Mouse (Mus musculus): ENCODE data around the gene Tnfsf12. TPM values are rescaled to one million over a fixed set of nuclear protein-coding genes. Genes with fewer than 3 reads are reported as not detected.
A peak's percentile ranks its signal among the peaks of the same experiment; 100 is the strongest.

Gene Tnfsf12
- total RNA-seq, 2 experiments from 2014 or later = 14.5 to 16.4 TPM

DNA sequence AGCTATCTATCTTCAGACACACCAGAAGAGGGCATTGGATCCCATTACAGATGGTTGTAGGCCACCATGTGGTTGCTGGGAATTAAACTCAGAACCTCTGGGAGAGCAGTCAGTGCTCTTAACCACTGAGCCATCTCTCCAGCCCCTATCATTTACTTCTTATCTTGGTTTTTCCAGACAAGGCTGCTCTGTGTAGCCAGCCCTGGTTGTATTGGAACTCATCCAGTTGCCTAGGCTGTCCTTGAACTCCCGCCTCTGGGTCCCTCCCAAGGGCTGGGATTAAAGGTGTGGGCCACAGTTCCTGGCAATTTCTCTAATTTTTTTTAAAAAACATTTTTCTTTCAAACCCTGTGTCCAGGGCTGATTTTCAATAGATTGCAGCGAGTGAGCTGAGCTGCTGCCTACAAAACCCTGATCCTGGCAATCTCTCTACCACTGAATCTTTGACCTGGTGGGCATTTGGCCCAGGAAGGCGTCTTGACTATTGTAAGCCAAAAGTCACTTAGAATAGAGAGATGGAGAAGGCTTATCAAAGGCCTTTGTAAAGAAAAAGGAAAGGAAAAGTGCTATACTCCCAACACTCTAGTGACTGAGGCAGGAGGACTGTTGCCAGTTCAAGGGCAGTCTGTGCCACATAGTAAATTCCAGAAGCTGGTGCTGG lies 34.3 kb downstream of the Tnfsf12 start:
- DNase-seq (ENCODE audit: low spot score) = no peak
- intact Hi-C loops (cut with DNase I) = no loop called here

DNA sequence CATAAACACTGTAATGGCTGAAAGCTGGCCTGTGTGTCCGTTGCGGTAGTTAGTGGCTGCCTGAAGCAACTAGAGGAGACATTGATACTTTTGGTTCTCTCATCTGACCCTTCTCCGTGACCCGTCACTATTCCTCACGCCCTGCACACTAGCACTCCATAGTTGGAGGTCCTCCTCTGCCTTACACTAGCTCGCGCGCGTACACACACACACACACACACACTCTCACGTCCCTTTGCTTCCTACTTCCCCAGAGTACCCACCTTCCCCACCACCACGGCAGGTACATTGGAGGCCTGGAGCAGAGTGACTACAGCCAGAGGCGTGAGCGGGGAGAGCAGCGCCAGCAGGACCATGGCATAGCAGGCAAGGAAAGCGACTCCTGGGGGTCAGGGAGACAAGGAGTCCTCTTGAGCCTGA lies 38.2 kb downstream of the Tnfsf12 start:
- intact Hi-C loops (cut with DNase I) = loop anchor here (1.0 to 10.0 kb wide), 2 partner anchors 28 to 217 kb away; partner anchors contain the start of gene Tmem95
- no peak for DNase-seq (ENCODE audit: low spot score)

DNA sequence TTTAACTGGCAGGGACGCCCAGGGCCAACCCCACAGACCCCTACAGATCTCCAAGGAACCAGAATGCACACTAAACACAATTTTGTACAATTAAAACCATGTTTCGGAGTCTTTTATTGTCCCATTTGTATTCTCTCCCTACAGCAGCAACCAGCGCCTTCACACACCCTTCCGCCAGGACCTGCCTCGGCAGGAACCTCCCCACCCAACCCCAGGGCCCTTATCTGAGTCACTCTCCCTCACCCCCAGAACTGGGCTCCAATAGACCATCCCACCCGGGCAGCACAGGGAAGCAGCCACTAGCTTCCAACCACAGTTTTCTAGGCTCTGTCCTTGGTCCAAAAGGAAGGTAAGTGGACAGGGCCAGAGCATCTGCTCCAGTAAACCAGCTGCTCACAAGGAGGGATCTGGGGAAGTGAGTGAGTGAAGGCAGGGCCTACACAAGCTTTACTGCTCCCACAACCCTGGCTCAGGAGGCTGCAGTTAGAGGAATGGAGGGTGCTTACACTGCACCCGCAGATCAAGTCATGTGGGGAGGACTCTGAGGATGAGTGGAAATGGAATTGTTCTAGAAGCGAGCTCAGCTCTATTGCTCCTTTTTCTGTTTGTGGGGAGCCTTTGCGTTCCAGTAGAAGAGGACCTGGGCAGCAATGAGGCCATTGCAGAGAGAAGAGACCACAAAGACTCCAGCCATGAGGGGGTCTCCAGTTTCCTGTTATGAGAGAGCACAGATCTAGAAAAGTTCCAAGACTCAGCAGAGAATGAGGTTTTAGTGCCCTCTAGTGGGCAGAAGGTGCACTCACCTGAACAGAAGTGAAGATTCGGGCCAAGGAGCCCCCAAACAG lies 38.8 kb downstream of the Tnfsf12 start:
- no peak for DNase-seq (ENCODE audit: low spot score)
- intact Hi-C loops (cut with DNase I) = loop anchor here (1.0 to 10.0 kb wide), 2 partner anchors 28 to 218 kb away; partner anchors contain the start of gene Tmem95

DNA sequence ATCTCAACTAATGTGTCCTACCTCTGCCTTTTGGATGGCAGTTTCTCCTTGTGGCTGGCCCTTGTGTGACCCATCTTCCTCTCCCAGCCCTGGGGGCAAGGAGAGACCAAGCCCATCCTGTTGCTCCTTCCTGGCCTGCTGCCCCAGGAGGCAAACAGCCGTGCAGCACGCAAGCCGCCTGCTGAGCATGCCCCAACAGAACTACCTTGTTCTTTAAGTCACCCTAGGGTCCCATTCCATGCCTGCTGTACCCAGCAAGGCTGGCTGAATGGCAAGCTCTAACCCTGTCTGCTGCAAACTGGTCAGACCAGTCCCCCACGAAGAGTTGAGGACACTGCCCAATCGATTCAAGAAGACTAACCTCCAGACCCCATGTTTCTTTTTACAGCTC lies 39.6 kb downstream of the Tnfsf12 start:
- intact Hi-C loops (cut with DNase I) = loop anchor here (10.0 kb wide), 1 partner anchor 219 kb away; the partner anchor contains the start of gene Tmem95
- DNase-seq (ENCODE audit: low spot score) = no peak

DNA sequence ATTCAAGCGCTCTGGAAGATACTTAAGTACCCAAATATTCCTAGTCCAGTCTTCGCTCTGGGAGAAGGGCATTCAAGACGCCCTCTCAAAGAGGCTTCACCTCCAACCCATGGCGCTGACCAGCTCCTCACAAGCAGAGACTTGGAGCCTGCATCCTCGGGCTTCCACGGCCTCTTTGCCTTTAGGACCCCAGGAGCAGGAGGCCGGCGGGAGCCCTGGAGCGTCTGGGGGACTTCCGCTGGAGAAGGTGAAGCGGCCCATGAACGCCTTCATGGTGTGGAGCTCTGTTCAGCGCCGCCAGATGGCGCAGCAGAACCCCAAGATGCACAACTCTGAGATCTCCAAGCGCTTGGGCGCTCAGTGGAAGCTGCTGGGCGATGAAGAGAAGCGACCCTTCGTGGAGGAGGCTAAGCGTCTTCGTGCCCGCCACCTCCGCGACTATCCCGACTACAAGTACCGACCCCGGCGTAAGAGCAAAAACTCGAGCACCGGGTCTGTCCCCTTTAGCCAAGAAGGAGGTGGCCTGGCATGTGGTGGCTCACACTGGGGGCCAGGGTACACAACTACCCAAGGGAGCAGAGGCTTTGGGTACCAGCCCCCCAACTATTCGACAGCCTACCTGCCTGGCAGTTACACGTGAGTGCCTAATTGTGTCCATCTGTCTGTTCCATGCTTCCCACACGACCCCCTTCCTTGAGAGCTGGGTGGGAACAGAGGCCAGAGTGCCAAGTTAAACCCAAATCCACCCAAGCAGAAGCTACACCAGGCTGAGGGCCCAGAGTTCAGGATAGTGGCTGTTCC lies 40.2 kb downstream of the Tnfsf12 start, which contains the start of gene Sox15:
Sox15 (plus strand) TSS at position 51 of the 801 bp plus-strand sequence.
- no peak for DNase-seq (ENCODE audit: low spot score)
- intact Hi-C loops (cut with DNase I) = loop anchor here (2.0 to 10.0 kb wide), 2 partner anchors 99 to 219 kb away; partner anchors contain the start of gene Tmem95

DNA sequence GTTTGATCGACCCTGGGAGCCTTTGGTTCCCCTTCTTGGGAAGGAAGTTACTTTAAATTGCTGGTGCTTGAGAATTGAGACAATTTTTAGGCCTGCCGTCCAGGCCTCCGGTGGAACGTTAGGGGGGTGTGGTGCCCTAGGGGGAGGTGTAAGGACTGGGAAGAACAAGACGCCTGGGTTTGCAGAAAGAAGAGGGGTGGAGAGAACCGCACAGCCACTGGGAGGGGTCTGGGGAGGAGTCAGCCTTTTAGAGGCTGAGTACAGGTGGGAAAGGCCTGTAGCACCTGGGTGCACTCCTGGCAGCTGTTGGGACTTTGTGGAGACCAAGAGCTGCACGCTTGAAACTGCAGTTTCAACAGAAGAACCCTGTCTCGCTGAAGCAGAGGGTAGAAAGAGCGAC lies 40.9 kb downstream of the Tnfsf12 start:
- intact Hi-C loops (cut with DNase I) = loop anchor here (2.0 to 10.0 kb wide), 2 partner anchors 100 to 220 kb away; partner anchors contain the start of gene Tmem95
- DNase-seq (ENCODE audit: low spot score) = no peak

DNA sequence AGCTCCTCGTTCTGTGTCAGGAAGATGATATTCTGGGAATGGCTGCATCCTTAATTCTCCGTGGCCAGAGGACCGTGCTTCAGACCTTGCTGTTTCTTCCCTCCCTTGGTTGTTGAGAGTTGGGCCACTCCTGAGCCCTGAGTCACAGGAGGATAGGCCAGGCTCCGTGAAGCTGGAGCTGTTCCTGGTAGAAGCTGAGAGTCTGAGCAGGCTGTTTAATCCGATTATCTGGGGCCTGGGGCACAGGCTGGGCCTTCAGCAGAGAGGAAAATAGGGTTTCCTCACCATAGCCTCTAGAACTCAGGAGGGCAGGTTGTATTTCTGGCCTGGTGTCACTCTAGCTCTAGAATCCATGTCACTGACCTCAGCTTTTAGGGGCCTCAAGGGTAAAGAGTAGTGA lies 42.2 kb downstream of the Tnfsf12 start:
- DNase-seq (ENCODE audit: low spot score) = no peak

DNA sequence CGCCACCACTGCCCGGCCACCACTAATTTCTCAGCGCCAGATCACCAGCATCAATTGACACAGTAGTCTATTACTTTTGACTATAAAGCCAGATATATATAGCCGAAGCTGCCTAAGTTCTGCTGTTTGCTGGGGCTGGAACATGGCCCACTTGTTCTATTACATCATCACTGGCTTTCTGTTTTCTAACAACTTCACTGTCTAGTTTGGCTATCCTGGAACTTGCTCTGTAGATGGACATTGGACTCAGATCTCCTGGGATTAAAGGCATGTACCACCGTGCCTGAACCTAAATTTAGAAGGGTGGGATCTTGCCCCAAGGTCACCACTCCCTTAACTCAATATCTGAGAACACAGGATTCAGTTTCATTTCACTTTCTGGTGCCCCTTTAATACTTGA lies 49.8 kb downstream of the Tnfsf12 start:
- intact Hi-C loops (cut with DNase I) = no loop called here
- DNase-seq (ENCODE audit: low spot score) = no peak

More for the DNA sequence above, 42.2 kb downstream of the Tnfsf12 start:
- intact Hi-C loops (cut with DNase I) = loop anchor here (10.0 kb wide), 1 partner anchor 221 kb away; the partner anchor contains the start of gene Tmem95

Small RNAs within 50 kb of the gene (microRNA-seq; reads per million reads assigned to microRNA genes)
- gene Mir1934 = 6.9 reads per million, percentile 19 among the genes with 10 or more reads in this experiment

Other genes starting within 250 kb of the Tnfsf12 start
- under 1 TPM; 0.17 to 0.39 TPM for gene Dnah2, start 146.7 kb downstream of the Tnfsf12 start, total RNA-seq (2021)
- 10 to 100 TPM; 64.1 to 71.6 TPM for gene Efnb3, start 135.6 kb downstream of the Tnfsf12 start, total RNA-seq (2021)
- 1 to 10 TPM; 4.6 to 6.1 TPM for gene Wrap53, start 115.6 kb downstream of the Tnfsf12 start, total RNA-seq (2021)
- gene Trp53, start 115.5 kb downstream of the Tnfsf12 start, total RNA-seq (2021) = 10 to 100 TPM; 16.9 to 17.9 TPM
- 10 to 100 TPM; 18.0 to 25.8 TPM for gene Atp1b2, start 89.9 kb downstream of the Tnfsf12 start, total RNA-seq (2021)
- gene Shbg, start 77.9 kb downstream of the Tnfsf12 start, total RNA-seq (2021) = not detected
- 1 to 10 TPM; 2.3 to 2.5 TPM for gene Sat2, start 73.8 kb downstream of the Tnfsf12 start, total RNA-seq (2021)
- gene Fxr2, start 62.9 kb downstream of the Tnfsf12 start, total RNA-seq (2021) = 10 to 100 TPM; 81.8 to 84.9 TPM
- gene Sox15, start 40.5 kb downstream of the Tnfsf12 start, total RNA-seq (2021) = not detected
- gene Mpdu1, start 33.2 kb downstream of the Tnfsf12 start, total RNA-seq (2021) = 10 to 100 TPM; 15.2 to 16.5 TPM
- gene Cd68, start 29.7 kb downstream of the Tnfsf12 start, total RNA-seq (2021) = 1 to 10 TPM; 7.1 to 7.7 TPM
- 100 to 1,000 TPM; 201 to 206 TPM for gene Eif4a1, start 23.4 kb downstream of the Tnfsf12 start, total RNA-seq (2021)
- gene Senp3, start 13.8 kb downstream of the Tnfsf12 start, total RNA-seq (2021) = 10 to 100 TPM; 31.7 to 33.5 TPM
- gene Tnfsf13, start 10.1 kb downstream of the Tnfsf12 start, total RNA-seq (2021) = 1 to 10 TPM; 1.6 to 2.1 TPM
- 1 to 10 TPM; 3.2 to 4.5 TPM for gene Tnfsfm13, start 249 bp upstream of the Tnfsf12 start, total RNA-seq (2021)
- gene Polr2a, start 62.8 kb upstream of the Tnfsf12 start, total RNA-seq (2021) = 10 to 100 TPM; 28.6 to 30.4 TPM
- not detected for gene Slc35g3, start 66.1 kb upstream of the Tnfsf12 start, total RNA-seq (2021)
- gene Zbtb4, start 70.1 kb upstream of the Tnfsf12 start, total RNA-seq (2021) = 10 to 100 TPM; 33.3 to 39.6 TPM
- 1 to 10 TPM; 4.8 to 5.0 TPM for gene Chrnb1, start 100.1 kb upstream of the Tnfsf12 start, total RNA-seq (2021)
- gene Fgf11, start 106.0 kb upstream of the Tnfsf12 start, total RNA-seq (2021) = 1 to 10 TPM; 2.2 to 2.4 TPM
- under 1 TPM; 0.26 to 0.45 TPM for gene Tmem102, start 109.8 kb upstream of the Tnfsf12 start, total RNA-seq (2021)
- gene Gm39566, start 119.4 kb upstream of the Tnfsf12 start, total RNA-seq (2021) = not detected
- gene Spem2, start 122.6 kb upstream of the Tnfsf12 start, total RNA-seq (2021) = not detected
- not detected for gene Spem1, start 126.3 kb upstream of the Tnfsf12 start, total RNA-seq (2021)
- gene Nlgn2, start 141.9 kb upstream of the Tnfsf12 start, total RNA-seq (2021) = 1 to 10 TPM; 4.4 to 5.4 TPM
- 100 to 1,000 TPM; 186 to 199 TPM for gene Tmem256, start 142.7 kb upstream of the Tnfsf12 start, total RNA-seq (2021)
- 10 to 100 TPM; 24.4 to 24.9 TPM for gene Plscr3, start 150.5 kb upstream of the Tnfsf12 start, total RNA-seq (2021)
- gene Tnk1, start 162.9 kb upstream of the Tnfsf12 start, total RNA-seq (2021) = under 1 TPM in 1 of 2 experiments, not detected in 1; 0.14 TPM
- gene Tmem95, start 182.2 kb upstream of the Tnfsf12 start, total RNA-seq (2021) = not detected
- gene Kctd11, start 185.6 kb upstream of the Tnfsf12 start, total RNA-seq (2021) = 1 to 10 TPM; 2.5 to 3.5 TPM
- gene Acap1, start 199.7 kb upstream of the Tnfsf12 start, total RNA-seq (2021) = 1 to 10 TPM in 1 of 2 experiments, under 1 TPM in 1; 0.88 to 1.1 TPM
- under 1 TPM; 0.17 to 0.23 TPM for gene 2810408A11Rik, start 205.1 kb upstream of the Tnfsf12 start, total RNA-seq (2021)
- gene Neurl4, start 205.2 kb upstream of the Tnfsf12 start, total RNA-seq (2021) = 10 to 100 TPM; 44.9 to 46.0 TPM
- gene Gps2, start 218.0 kb upstream of the Tnfsf12 start, total RNA-seq (2021) = 10 to 100 TPM; 24.1 to 26.7 TPM
- 100 to 1,000 TPM; 427 TPM for gene Eif5a, start 226.1 kb upstream of the Tnfsf12 start, total RNA-seq (2021)
- gene Ybx2, start 239.9 kb upstream of the Tnfsf12 start, total RNA-seq (2021) = 10 to 100 TPM; 18.8 to 23.4 TPM

Measured in heart, postnatal 25 days (tissue).